Mouse (Mus musculus) heart, adult 2 months (tissue): ENCODE measurements around the gene Aqp9. TPM values are rescaled to one million over a fixed set of nuclear protein-coding genes. Genes with fewer than 3 reads are reported as not detected.

Experiments
- DNase-seq, 2 experiments: peaks; one replicate each; pipeline ENCODE4 v3.0.0; 2021
- H3K27ac ChIP-seq: fragments of 200-600 bp; 2 replicates; pipeline ENCODE4 v1.8.1; 2022
- H3K27me3 ChIP-seq: fragments of 200-500 bp; 2 replicates; pipeline ENCODE4 v1.6.1; 2012; ENCODE audit warnings: mild to moderate bottlenecking, low read length, inconsistent platforms, mixed read lengths; ENCODE audit not compliant: control insufficient read depth, insufficient read depth
- H3K36me3 ChIP-seq: fragments of 200-500 bp; 2 replicates; pipeline ENCODE4 v1.6.1; 2012; ENCODE audit warnings: low read length, inconsistent platforms; ENCODE audit not compliant: control insufficient read depth, insufficient read depth
- H3K4me1 ChIP-seq: fragments of 200-500 bp; 2 replicates; pipeline ENCODE4 v1.6.1; 2011; ENCODE audit warnings: low read length; ENCODE audit not compliant: control insufficient read depth, insufficient read depth
- H3K4me3 ChIP-seq: fragments of 200-600 bp; 2 replicates; pipeline ENCODE4 v1.8.1; 2022
- H3K79me2 ChIP-seq: fragments of 200-500 bp; replicated peaks from 2 replicates; pipeline ENCODE4 v1.6.1; 2012; ENCODE audit warnings: mild to moderate bottlenecking, inconsistent platforms, low read length, moderate library complexity, mixed read lengths; ENCODE audit not compliant: control insufficient read depth, insufficient read depth
- H3K9ac ChIP-seq: fragments of 200-500 bp; 2 replicates; pipeline ENCODE4 v1.6.1; 2012; ENCODE audit warnings: low read depth, mild to moderate bottlenecking, control low read depth, inconsistent platforms, low read length, mixed read lengths
- CTCF ChIP-seq: fragments of 200-600 bp; IDR thresholded peaks from 2 replicates; pipeline ENCODE4 v1.8.1; 2022; ENCODE audit warnings: antibody characterized with exemption, mild to moderate bottlenecking, moderate library complexity
- EP300 ChIP-seq: fragments of 200-500 bp; IDR thresholded peaks from 2 replicates; pipeline ENCODE4 v1.6.1; 2011; ENCODE audit warnings: low read depth, low read length, control low read depth; ENCODE audit not compliant: insufficient read depth
- POLR2A ChIP-seq: fragments of 200-500 bp; IDR thresholded peaks from 2 replicates; pipeline ENCODE4 v1.6.1; 2011; ENCODE audit warnings: mild to moderate bottlenecking, low read depth, low read length, control low read depth; ENCODE audit not compliant: insufficient read depth
- WGBS: fragments of 180-500 bp; shearing (Covaris S2); methylation state at CpG from one replicate; pipeline ENCODE4 v1.1.7; 2018; 5-methylcytosine and 5-hydroxymethylcytosine counted together
- intact Hi-C: fragments of 180-260 bp; cut with DNase I; formaldehyde crosslinking; loops from one replicate; pipeline ENCODE4 v1.15.1; 2025
- polyA plus RNA-seq: library from polyadenylated mRNA; depleted of rRNA; stranded (reverse); fragments of >200 nt; gene quantifications from 2 replicates; pipeline ENCODE4 v1.2.3, GENCODE M21; 2012
- total RNA-seq, 2 experiments: library from RNA; stranded (reverse); gene quantifications; 2 replicates each; pipeline ENCODE4 v1.2.3; 2021

The Aqp9 gene
- total and polyA plus RNA-seq, 3 experiments = 0.45 to 0.66 (median 0.57) TPM

GRCm38 (mm10) chr9:71160849-71161711, 7.4 kb downstream of the Aqp9 start:
- TF ChIP-seq CTCF (no peak), EP300 (no peak), POLR2A (no peak)
- 60% methylated on average over 13 of the region's 13 CpGs for WGBS
- H3K27me3 ChIP-seq = no peaks in the 10 kb centered on the region
- no peaks in the 10 kb centered on the region for H3K4me1 ChIP-seq
- H3K27ac ChIP-seq = no peak overlapping the region
- intact Hi-C loops = no loop called here
- no peaks in the 10 kb centered on the region for H3K79me2 ChIP-seq
- H3K36me3 ChIP-seq = no peaks in the 10 kb centered on the region
- no peak overlapping the region for H3K9ac ChIP-seq
- H3K4me3 ChIP-seq = no peak overlapping the region
- no peak for DNase-seq

GRCm38 (mm10) chr9:71159686-71160085, 8.8 kb downstream of the Aqp9 start:
- H3K4me3 ChIP-seq = no peak overlapping the region
- no peak for DNase-seq
- H3K27ac ChIP-seq = no peak overlapping the region
- H3K4me1 ChIP-seq = no peaks in the 10 kb centered on the region
- H3K27me3 ChIP-seq = no peaks in the 10 kb centered on the region
- H3K79me2 ChIP-seq = no peaks in the 10 kb centered on the region
- H3K36me3 ChIP-seq = no peaks in the 10 kb centered on the region
- intact Hi-C loops = no loop called here
- no peak overlapping the region for H3K9ac ChIP-seq
- WGBS = 83% methylated on average over 5 of the region's 5 CpGs
- no peak for TF ChIP-seq EP300
- TF ChIP-seq CTCF = no peak

- Histone ChIP-seq H3K9ac (no peak overlapping the region), H3K27ac (no peak overlapping the region), H3K4me3 (no peak overlapping the region), H3K36me3 (no peaks in the 10 kb centered on the region), H3K79me2 (no peaks in the 10 kb centered on the region), H3K27me3 (no peaks in the 10 kb centered on the region), H3K4me1 (no peaks in the 10 kb centered on the region)
- no peak for DNase-seq
- WGBS = 70% methylated on average over 7 of the region's 7 CpGs
- TF ChIP-seq POLR2A (no peak), CTCF (no peak), EP300 (no peak)
- intact Hi-C loops = no loop called here
These were observed 9.3 kb downstream of the Aqp9 start for GRCm38 (mm10) chr9:71159060-71159626.

GRCm38 (mm10) chr9:71157921-71158646, 10.4 kb downstream of the Aqp9 start:
- intact Hi-C loops = no loop called here
- Histone ChIP-seq H3K27me3 (no peaks in the 10 kb centered on the region), H3K4me1 (no peaks in the 10 kb centered on the region), H3K36me3 (no peaks in the 10 kb centered on the region), H3K79me2 (no peaks in the 10 kb centered on the region), H3K9ac (no peak overlapping the region), H3K27ac (no peak overlapping the region), H3K4me3 (no peak overlapping the region)
- 87% methylated on average over 15 of the region's 15 CpGs for WGBS
- TF ChIP-seq EP300 = no peak
- TF ChIP-seq POLR2A = no peak
- TF ChIP-seq CTCF = no peak
- DNase-seq = no peak

GRCm38 (mm10) chr9:71156447-71157035, 11.9 kb downstream of the Aqp9 start:
- intact Hi-C loops = no loop called here
- no peaks in the 10 kb centered on the region for H3K4me1 ChIP-seq
- no peak overlapping the region for H3K9ac ChIP-seq
- no peak overlapping the region for H3K4me3 ChIP-seq
- no peaks in the 10 kb centered on the region for H3K27me3 ChIP-seq
- TF ChIP-seq POLR2A (no peak), EP300 (no peak), CTCF (no peak)
- no peak overlapping the region for H3K27ac ChIP-seq
- no peaks in the 10 kb centered on the region for H3K36me3 ChIP-seq
- DNase-seq = no peak
- H3K79me2 ChIP-seq = no peaks in the 10 kb centered on the region
- 74% methylated on average over 9 of the region's 9 CpGs for WGBS
